Mouse (Mus musculus) cortical plate, adult 2 months (tissue): ENCODE measurements around the gene Xrcc3.

Experiments used
- CTCF ChIP-seq: fragments of 200-500 bp; IDR thresholded peaks from 2 replicates; pipeline ENCODE4 v1.5.1; 2011; ENCODE audit warnings: mild to moderate bottlenecking, control low read depth, low read length; ENCODE audit not compliant: insufficient read depth; ENCODE audit errors: extremely low read depth
- POLR2A ChIP-seq: fragments of 200-500 bp; IDR thresholded peaks from 2 replicates; pipeline ENCODE4 v1.6.1; 2011; ENCODE audit warnings: mild to moderate bottlenecking, low read length, control low read depth; ENCODE audit not compliant: insufficient read depth; ENCODE audit errors: extremely low read depth

DNA sequence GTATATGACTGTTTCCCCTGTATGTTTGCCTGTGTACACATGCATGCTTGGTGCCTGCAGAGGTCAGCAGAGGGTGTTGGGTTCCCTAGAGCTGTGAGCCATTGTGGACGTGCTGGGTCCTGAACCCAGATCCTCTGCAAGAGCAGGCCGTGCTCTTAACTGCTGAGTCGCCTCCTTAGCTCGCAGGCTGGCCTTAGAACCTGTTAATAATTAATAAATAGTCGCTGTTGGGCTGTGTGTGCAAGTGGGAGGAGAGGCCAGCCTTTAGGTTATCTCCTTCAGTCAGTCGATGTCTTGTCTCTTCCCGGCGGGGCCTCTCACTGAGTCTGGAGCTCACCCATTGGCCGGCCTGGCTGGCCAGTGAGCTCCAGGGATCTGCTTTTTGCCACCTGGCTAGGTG, 3.3 kb upstream of the Xrcc3 start:
- TF ChIP-seq CTCF (no peak), POLR2A (no peak)
